Mouse (Mus musculus): ENCODE data around the gene Sept9.

DNA sequence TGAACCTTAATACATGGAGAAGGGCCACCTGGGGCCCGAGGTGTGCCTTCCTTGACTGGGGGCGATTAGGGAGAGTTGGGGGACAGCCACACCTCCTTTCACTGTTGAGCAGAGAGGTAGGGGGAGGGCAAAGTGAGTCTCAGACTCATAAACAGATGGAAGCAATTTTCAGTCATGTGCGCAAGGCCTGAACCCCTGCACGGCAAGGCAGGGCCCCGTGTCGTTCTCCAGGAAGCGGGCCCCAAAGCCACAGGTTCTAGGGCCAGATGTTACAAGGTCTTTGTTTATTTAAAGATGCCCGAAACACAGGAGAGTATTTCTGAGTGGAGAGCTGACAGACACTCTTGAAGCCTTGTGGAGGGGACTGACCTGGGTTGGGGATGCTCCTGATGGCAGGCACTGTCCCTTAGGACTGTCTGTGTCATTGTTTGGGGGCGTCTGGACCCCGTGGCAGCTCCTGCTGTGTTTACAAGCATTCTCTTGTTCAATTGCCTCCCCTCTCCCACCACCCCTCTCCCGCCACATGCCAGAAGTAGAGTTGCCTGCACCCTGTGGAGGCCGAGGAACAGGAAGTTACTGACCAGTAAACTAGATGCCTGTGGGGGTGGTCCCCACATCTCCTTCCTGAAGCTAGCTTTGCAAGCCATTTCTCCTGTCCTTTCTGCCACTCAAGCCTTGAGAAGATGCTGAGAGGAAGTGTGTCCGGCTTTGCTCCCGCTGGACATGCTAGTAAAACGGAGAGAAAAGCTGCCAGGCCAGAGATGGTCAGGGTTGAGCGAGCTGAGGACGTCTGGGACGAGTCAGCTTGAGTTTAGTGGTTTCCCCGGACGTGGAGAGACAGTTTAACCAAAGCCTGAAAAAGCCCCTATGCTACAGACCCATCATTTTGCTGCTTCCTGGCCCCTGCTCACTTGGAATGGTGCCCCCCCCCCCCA is 150.2 kb downstream of the Sept9 start:
- TF ChIP-seq CTCF (IDR thresholded peaks at IDR 0.05; ENCODE audit: extremely low read depth, insufficient read depth, insufficient read length, insufficient replicate concordance) (no peak), POLR2A (IDR thresholded peaks at IDR 0.05; ENCODE audit: low read depth, low read length) (no peak)
